Mouse (Mus musculus): Measurements from ENCODE around the gene Egfl7. TPM values are rescaled to one million over a fixed set of nuclear protein-coding genes. Genes with fewer than 3 reads are reported as not detected.
A peak's percentile ranks its signal among the peaks of the same experiment; 100 is the strongest.

The Egfl7 gene
- polyA plus RNA-seq, 1 experiment, result 130 TPM

GRCm38 (mm10) chr2:26561351-26562016 is 18.3 kb upstream of the Egfl7 start:
- DNase-seq (ENCODE audit: extremely low spot score in 1 of 2, low spot score in 1 of 2), result peak in 1 of 2 experiments; percentile 55

- DNase-seq (ENCODE audit: extremely low spot score in 1 of 2, low spot score in 1 of 2), result peak in 1 of 2 experiments; percentile 57
Observed at GRCm38 (mm10) chr2:26566221-26566620, 13.6 kb upstream of the Egfl7 start.

GRCm38 (mm10) chr2:26570034-26570433 is 9.8 kb upstream of the Egfl7 start:
- DNase-seq (ENCODE audit: extremely low spot score in 1 of 2, low spot score in 1 of 2), result peak in 1 of 2 experiments; percentile 72

GRCm38 (mm10) chr2:26571400-26571799 is 8.4 kb upstream of the Egfl7 start:
- DNase-seq (ENCODE audit: extremely low spot score in 1 of 2, low spot score in 1 of 2), result no peak

- no peak for DNase-seq (ENCODE audit: extremely low spot score in 1 of 2, low spot score in 1 of 2)
Observed at GRCm38 (mm10) chr2:26571826-26572225, 8.0 kb upstream of the Egfl7 start.

GRCm38 (mm10) chr2:26573396-26573795 is 6.4 kb upstream of the Egfl7 start:
- peak in 1 of 2 experiments; percentile 29 for DNase-seq (ENCODE audit: extremely low spot score in 1 of 2, low spot score in 1 of 2)

GRCm38 (mm10) chr2:26573807-26574206 is 6.0 kb upstream of the Egfl7 start:
- no peak for DNase-seq (ENCODE audit: extremely low spot score in 1 of 2, low spot score in 1 of 2)

- DNase-seq (ENCODE audit: extremely low spot score in 1 of 2, low spot score in 1 of 2), result no peak
Observed at GRCm38 (mm10) chr2:26574862-26575261, 5.0 kb upstream of the Egfl7 start.

GRCm38 (mm10) chr2:26575378-26575777 is 4.4 kb upstream of the Egfl7 start:
- no peak for DNase-seq (ENCODE audit: extremely low spot score in 1 of 2, low spot score in 1 of 2)

GRCm38 (mm10) chr2:26575865-26576264 is 3.9 kb upstream of the Egfl7 start:
- DNase-seq (ENCODE audit: extremely low spot score in 1 of 2, low spot score in 1 of 2), result no peak

GRCm38 (mm10) chr2:26576462-26576861 is 3.4 kb upstream of the Egfl7 start:
- DNase-seq (ENCODE audit: extremely low spot score in 1 of 2, low spot score in 1 of 2), result no peak

GRCm38 (mm10) chr2:26578369-26578768 is 1.4 kb upstream of the Egfl7 start:
- DNase-seq (ENCODE audit: extremely low spot score in 1 of 2, low spot score in 1 of 2), result no peak

GRCm38 (mm10) chr2:26580751-26581150 is 937 bp downstream of the Egfl7 start:
- no peak for DNase-seq (ENCODE audit: extremely low spot score in 1 of 2, low spot score in 1 of 2)

- no peak for DNase-seq (ENCODE audit: extremely low spot score in 1 of 2, low spot score in 1 of 2)
Observed at GRCm38 (mm10) chr2:26582203-26582602, 2.4 kb downstream of the Egfl7 start.

GRCm38 (mm10) chr2:26582741-26583140 is 2.9 kb downstream of the Egfl7 start:
- DNase-seq (ENCODE audit: extremely low spot score in 1 of 2, low spot score in 1 of 2), result no peak

GRCm38 (mm10) chr2:26583640-26584039 is 3.8 kb downstream of the Egfl7 start:
- DNase-seq (ENCODE audit: extremely low spot score in 1 of 2, low spot score in 1 of 2), result no peak

- DNase-seq (ENCODE audit: extremely low spot score in 1 of 2, low spot score in 1 of 2), result peak in 1 of 2 experiments; percentile 16
Observed at GRCm38 (mm10) chr2:26585713-26586112, 5.9 kb downstream of the Egfl7 start.

- peak; percentile 16 to 59 for DNase-seq (ENCODE audit: extremely low spot score in 1 of 2, low spot score in 1 of 2)
Observed at GRCm38 (mm10) chr2:26586294-26587043, 6.7 kb downstream of the Egfl7 start, which contains the start of gene Gm20532. Gene Gm20532 (plus strand): TSS chr2:26586639.

GRCm38 (mm10) chr2:26587044-26587405 is 7.2 kb downstream of the Egfl7 start:
- DNase-seq (ENCODE audit: extremely low spot score in 1 of 2, low spot score in 1 of 2), result no peak

GRCm38 (mm10) chr2:26588573-26588972 is 8.8 kb downstream of the Egfl7 start:
- DNase-seq (ENCODE audit: extremely low spot score in 1 of 2, low spot score in 1 of 2), result no peak

GRCm38 (mm10) chr2:26589284-26589683 is 9.5 kb downstream of the Egfl7 start:
- no peak for DNase-seq (ENCODE audit: extremely low spot score in 1 of 2, low spot score in 1 of 2)

GRCm38 (mm10) chr2:26590282-26590681 is 10.5 kb downstream of the Egfl7 start:
- DNase-seq (ENCODE audit: extremely low spot score in 1 of 2, low spot score in 1 of 2), result no peak
